Mouse (Mus musculus): ENCODE data around the gene Tbc1d22a. TPM values are rescaled to one million over a fixed set of nuclear protein-coding genes. Genes with fewer than 3 reads are reported as not detected.

Tbc1d22a gene
- total and polyA plus RNA-seq, 3 experiments = 15.1 to 21.1 TPM; not detected in 1

DNA sequence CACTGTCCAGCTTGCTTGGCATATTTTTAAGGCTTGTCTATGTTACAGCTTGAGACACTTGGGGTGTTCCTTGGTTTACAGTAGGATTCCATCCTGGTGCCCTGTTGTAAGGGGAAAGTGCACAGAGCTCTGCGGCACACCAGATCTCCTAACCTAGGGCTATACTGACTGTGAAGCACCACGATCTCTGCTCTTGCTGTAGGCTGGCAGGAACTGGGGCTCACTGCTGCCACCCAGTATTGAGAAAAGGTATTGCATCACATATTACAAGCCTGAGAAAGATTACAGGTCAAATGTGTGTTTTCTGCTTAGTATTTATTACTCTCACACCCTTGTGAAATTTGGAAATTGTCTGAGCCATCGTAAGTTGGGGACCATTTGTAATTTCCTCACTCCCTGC lies 13.9 kb downstream of the Tbc1d22a start:
- Histone ChIP-seq H3K4me1 (ENCODE audit: control insufficient read depth in 1 of 2, insufficient read depth in 2 of 2, low read length in 2 of 2) (peaks cover 4 to 9% of the 10 kb centered on the region in 2 experiments), H3K27me3 (ENCODE audit: control insufficient read depth in 1 of 2, insufficient read depth in 2 of 2, low read length in 2 of 2) (no peaks in the 10 kb centered on the region), H3K36me3 (ENCODE audit: control insufficient read depth in 1 of 2, insufficient read depth in 2 of 2, low read length in 2 of 2) (no peaks in the 10 kb centered on the region; a peak in 1 of 4 replicates), H3K9me3 (replicated peaks; ENCODE audit: insufficient read depth, low read length) (no peaks in the 10 kb centered on the region), H3K79me2 (ENCODE audit: control insufficient read depth, insufficient read depth, low read length, poor library complexity) (no peaks in the 10 kb centered on the region), H3K9ac (ENCODE audit: control insufficient read depth, low read depth, low read length, poor library complexity, severe bottlenecking) (no peak overlapping the region), H3K4me3 (ENCODE audit: control insufficient read depth in 1 of 2, insufficient read depth in 1 of 2, low read depth in 2 of 2, low read length in 2 of 2) (no peak overlapping the region), H3K27ac (ENCODE audit: control insufficient read depth, low read depth, low read length) (no peak overlapping the region)
- peak; percentile 38 for TF ChIP-seq SMC3 (IDR thresholded peaks at IDR 0.05; ENCODE audit: low read depth, low read length)
- no peak for TF ChIP-seq RCOR1 (IDR thresholded peaks at IDR 0.05; ENCODE audit: low read depth, low read length)
- peak; percentile 16 to 50 (median 37); a peak in 5 of 6 replicates for TF ChIP-seq CTCF (IDR thresholded peaks at IDR 0.05 in 2 of 3, conservative IDR thresholded peaks at IDR 0.05 in 1 of 3; ENCODE audit: control insufficient read depth in 1 of 3, insufficient read depth in 1 of 3, low read depth in 2 of 3, low read length in 3 of 3, poor library complexity in 1 of 3, severe bottlenecking in 1 of 3)
- TF ChIP-seq POLR2AphosphoS5 (IDR thresholded peaks at IDR 0.05; ENCODE audit: borderline replicate concordance, low read depth, low read length) = no peak
- DNase-seq (ENCODE audit: low read depth, low spot score) = peak; percentile 49

DNA sequence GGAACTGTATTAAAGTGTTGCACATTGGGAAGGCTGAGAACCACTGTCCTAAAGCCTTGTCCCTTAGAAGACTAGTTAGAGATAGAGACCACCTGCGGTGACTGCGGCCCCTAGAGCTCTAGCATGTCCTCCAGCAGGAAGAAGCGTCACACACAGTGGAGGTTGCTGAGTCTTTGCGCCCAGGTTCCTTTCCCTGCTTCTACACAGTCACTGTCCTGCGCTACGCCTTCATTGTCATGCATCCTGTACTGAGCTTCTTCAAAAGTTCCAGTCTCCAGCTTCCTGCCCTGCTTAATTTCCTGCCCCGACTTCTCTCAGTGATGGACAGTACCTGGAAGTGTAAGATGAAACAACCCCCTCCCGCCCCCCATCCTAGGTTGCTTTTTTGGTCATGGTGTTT lies 14.8 kb downstream of the Tbc1d22a start:
- Histone ChIP-seq H3K27ac (ENCODE audit: control insufficient read depth, low read depth, low read length) (no peak overlapping the region), H3K4me3 (ENCODE audit: control insufficient read depth in 1 of 2, insufficient read depth in 1 of 2, low read depth in 2 of 2, low read length in 2 of 2) (no peak overlapping the region), H3K36me3 (ENCODE audit: control insufficient read depth in 1 of 2, insufficient read depth in 2 of 2, low read length in 2 of 2) (peaks cover 0 to under 1% of the 10 kb centered on the region in 2 experiments; a peak in 3 of 4 replicates), H3K9me3 (replicated peaks; ENCODE audit: insufficient read depth, low read length) (no peaks in the 10 kb centered on the region), H3K27me3 (ENCODE audit: control insufficient read depth in 1 of 2, insufficient read depth in 2 of 2, low read length in 2 of 2) (no peaks in the 10 kb centered on the region), H3K9ac (ENCODE audit: control insufficient read depth, low read depth, low read length, poor library complexity, severe bottlenecking) (no peak overlapping the region), H3K79me2 (ENCODE audit: control insufficient read depth, insufficient read depth, low read length, poor library complexity) (no peaks in the 10 kb centered on the region), H3K4me1 (ENCODE audit: control insufficient read depth in 1 of 2, insufficient read depth in 2 of 2, low read length in 2 of 2) (peaks cover 4 to 12% of the 10 kb centered on the region in 2 experiments)
- no peak for TF ChIP-seq TBP (IDR thresholded peaks at IDR 0.05; ENCODE audit: low read depth, low read length)
- TF ChIP-seq MYC (IDR thresholded peaks at IDR 0.05; ENCODE audit: low read depth, low read length) = no peak
- DNase-seq (ENCODE audit: low read depth, low spot score) = no peak

DNA sequence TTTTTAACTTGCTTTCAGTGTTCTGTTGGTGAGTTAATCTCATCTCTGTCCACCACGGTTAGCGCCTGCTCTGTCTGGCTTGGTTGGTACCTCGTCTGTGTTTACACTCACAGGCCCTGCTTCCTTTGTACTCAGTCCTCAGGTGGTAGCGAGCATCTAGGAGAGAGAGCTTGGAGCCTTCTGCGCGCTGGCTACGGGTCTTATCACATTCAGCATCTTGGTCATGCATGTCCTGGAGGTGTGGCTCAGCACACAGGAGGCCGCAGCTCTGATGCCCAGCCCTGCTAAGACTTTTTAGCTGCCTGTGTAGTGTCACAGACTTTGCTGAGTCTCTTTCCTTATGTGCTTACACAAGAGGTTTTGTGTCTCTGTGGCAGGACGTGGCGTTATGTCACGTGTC lies 15.4 kb downstream of the Tbc1d22a start:
- no peak for DNase-seq (ENCODE audit: low read depth, low spot score)
- TF ChIP-seq POLR2AphosphoS5 (IDR thresholded peaks at IDR 0.05; ENCODE audit: borderline replicate concordance, low read depth, low read length) (no peak), POLR2A (IDR thresholded peaks at IDR 0.05; ENCODE audit: control insufficient read depth in 1 of 2, insufficient read depth in 1 of 2, low read depth in 1 of 2, low read length in 2 of 2, poor library complexity in 1 of 2) (no peak), GABPA (IDR thresholded peaks at IDR 0.05; ENCODE audit: low read depth, low read length) (no peak), ELF1 (IDR thresholded peaks at IDR 0.05; ENCODE audit: low read depth, low read length) (no peak), MXI1 (IDR thresholded peaks at IDR 0.05; ENCODE audit: low read depth, low read length) (no peak), JUND (IDR thresholded peaks at IDR 0.05; ENCODE audit: low read depth, low read length) (no peak), ZC3H11A (IDR thresholded peaks at IDR 0.05; ENCODE audit: low read depth, low read length) (no peak), MYB (IDR thresholded peaks at IDR 0.05; ENCODE audit: low read depth, low read length) (no peak), SIN3A (IDR thresholded peaks at IDR 0.05; ENCODE audit: low read length) (no peak), ZKSCAN1 (IDR thresholded peaks at IDR 0.05; ENCODE audit: low read depth, low read length) (no peak), HCFC1 (IDR thresholded peaks at IDR 0.05; ENCODE audit: low read depth, low read length) (no peak), SMC3 (IDR thresholded peaks at IDR 0.05; ENCODE audit: low read depth, low read length) (no peak), MAZ (IDR thresholded peaks at IDR 0.05; ENCODE audit: low read depth, low read length) (no peak), KAT2A (conservative IDR thresholded peaks at IDR 0.05; ENCODE audit: low read depth, low read length) (no peak)
- no peaks in the 10 kb centered on the region for H3K27me3 ChIP-seq (ENCODE audit: control insufficient read depth in 1 of 2, insufficient read depth in 2 of 2, low read length in 2 of 2)
- H3K4me1 ChIP-seq (ENCODE audit: control insufficient read depth in 1 of 2, insufficient read depth in 2 of 2, low read length in 2 of 2) = peaks cover 3 to 17% of the 10 kb centered on the region in 2 experiments
- H3K27ac ChIP-seq (ENCODE audit: control insufficient read depth, low read depth, low read length) = no peak overlapping the region
- H3K36me3 ChIP-seq (ENCODE audit: control insufficient read depth in 1 of 2, insufficient read depth in 2 of 2, low read length in 2 of 2) = peaks cover 0 to 6% of the 10 kb centered on the region in 2 experiments; a peak in 3 of 4 replicates
- H3K9ac ChIP-seq (ENCODE audit: control insufficient read depth, low read depth, low read length, poor library complexity, severe bottlenecking) = no peak overlapping the region
- no peaks in the 10 kb centered on the region for H3K9me3 ChIP-seq (replicated peaks; ENCODE audit: insufficient read depth, low read length)
- no peak overlapping the region for H3K4me3 ChIP-seq (ENCODE audit: control insufficient read depth in 1 of 2, insufficient read depth in 1 of 2, low read depth in 2 of 2, low read length in 2 of 2)
- no peaks in the 10 kb centered on the region for H3K79me2 ChIP-seq (ENCODE audit: control insufficient read depth, insufficient read depth, low read length, poor library complexity)

Measured in MEL (cell line).